ENCODE assay signal across 9 mouse cellular contexts in the genomic region with DNA sequence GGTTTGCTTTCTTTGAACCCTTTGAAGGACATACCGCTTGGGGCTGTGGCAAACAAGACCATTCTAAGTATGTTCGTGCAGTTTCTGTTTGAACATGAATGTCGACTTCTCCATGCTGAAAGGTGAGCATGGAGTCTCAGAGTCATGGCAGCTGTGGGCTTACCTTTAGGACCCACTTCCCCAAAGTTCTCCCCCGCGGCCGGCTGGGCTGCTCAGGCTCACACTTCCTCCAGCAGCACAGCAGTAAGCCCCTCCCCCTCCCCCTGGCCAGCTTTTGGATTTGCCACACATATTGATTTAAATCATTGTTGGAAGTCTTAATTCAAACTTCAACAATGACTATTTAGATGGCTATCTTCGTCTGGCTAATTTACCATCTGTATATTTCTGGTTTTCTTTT. TPM values are rescaled to one million over a fixed set of nuclear protein-coding genes. Genes with fewer than 3 reads are reported as not detected.
DNase-seq lines count a peak whose midpoint lies in the region; ATAC-seq and TF ChIP-seq lines count a peak whose summit lies in the region.
"Had no signal": no experiment of that assay in that cellular context is flagged by ENCODE, and none has a peak within 500 bp of the region (broad histone marks: within the 10 kb centered on the region; RNA-seq: fewer than 3 reads in every experiment).

No protein-coding gene starts in this region.

- H3K4me3 ChIP-seq in heart, postnatal 0 days (ENCODE audit: low read depth, low read length) = peak overlapping the region; percentile 27
- no peak overlapping the region for H3K4me3 ChIP-seq in embryonic facial prominence, embryonic 11.5 days (ENCODE audit: low read depth, low read length)
- H3K4me3 ChIP-seq in intestine, embryonic 14.5 days (ENCODE audit: low read depth, low read length) = 0 out of 2 replicates have a peak overlapping the region, but pooled peaks have one; percentile 4
- H3K4me3 ChIP-seq in midbrain, embryonic 14.5 days (replicated peaks; ENCODE audit: low read depth, low read length) = no peak overlapping the region

- TF ChIP-seq CTCF in heart, postnatal 0 days (IDR thresholded peaks at IDR 0.05; ENCODE audit: low read depth) = no peak

- H3K4me2 ChIP-seq in heart, postnatal 0 days (ENCODE audit: low read depth, low read length) = peak overlapping the region; percentile 49
- H3K4me2 ChIP-seq in embryonic facial prominence, embryonic 11.5 days (ENCODE audit: low read depth, low read length) = peak overlapping the region; percentile 21
- peak overlapping the region; percentile 46 for H3K4me2 ChIP-seq in intestine, embryonic 14.5 days (ENCODE audit: low read length)
- peak overlapping the region; percentile 40 for H3K4me2 ChIP-seq in midbrain, embryonic 14.5 days (ENCODE audit: low read length)

- TF ChIP-seq EP300 in heart, postnatal 0 days (IDR thresholded peaks at IDR 0.05; ENCODE audit: low read depth) = no peak

- H3K9ac ChIP-seq in heart, postnatal 0 days (replicated peaks; ENCODE audit: low read depth, low read length) = no peak overlapping the region
- H3K9ac ChIP-seq in embryonic facial prominence, embryonic 11.5 days (replicated peaks; ENCODE audit: low read length) = no peak overlapping the region
- H3K9ac ChIP-seq in intestine, embryonic 14.5 days (ENCODE audit: low read length) = no peak overlapping the region
- H3K9ac ChIP-seq in midbrain, embryonic 14.5 days (replicated peaks; ENCODE audit: low read length) = no peak overlapping the region

- WGBS in heart, postnatal 0 days = 12% methylated on average over 7 of the region's 7 CpGs
- 10% methylated on average over 7 of the region's 7 CpGs for WGBS in embryonic facial prominence, embryonic 11.5 days
- WGBS in intestine, embryonic 14.5 days = 17% methylated on average over 7 of the region's 7 CpGs
- 8% methylated on average over 7 of the region's 7 CpGs for WGBS in midbrain, embryonic 14.5 days

- 0 out of 2 replicates have a peak, but pooled peaks cover 7% of the 10 kb centered on the region for H3K27me3 ChIP-seq in heart, postnatal 0 days (ENCODE audit: control insufficient read depth, insufficient read depth, low read length)
- no peaks in the 10 kb centered on the region for H3K27me3 ChIP-seq in embryonic facial prominence, embryonic 11.5 days (ENCODE audit: control insufficient read depth, insufficient read depth, low read length)
- no peaks in the 10 kb centered on the region for H3K27me3 ChIP-seq in intestine, embryonic 14.5 days (replicated peaks; ENCODE audit: control insufficient read depth, insufficient read depth, low read length)
- no peaks in the 10 kb centered on the region for H3K27me3 ChIP-seq in midbrain, embryonic 14.5 days (ENCODE audit: control insufficient read depth, insufficient read depth, low read length)

- DNase-seq in heart, postnatal 0 days (ENCODE audit: low spot score) = no peak
- no peak for DNase-seq in heart, postnatal 4 days
- DNase-seq in embryonic facial prominence, embryonic 11.5 days (ENCODE audit: low spot score) = peak; percentile 37
- no peak for DNase-seq in intestine, embryonic 14.5 days (ENCODE audit: low spot score)
- peak; percentile 28 for DNase-seq in midbrain, embryonic 14.5 days
- no peak for DNase-seq in urinary bladder, postnatal 10 days (ENCODE audit: low spot score)
- no peak for DNase-seq in yolk sac, embryonic 10.5 days (ENCODE audit: low spot score)
- DNase-seq in cerebellum, adult 18-20 months = no peak
- DNase-seq: kidney, postnatal 10 days had no signal

- ATAC-seq in heart, postnatal 0 days (ENCODE audit: insufficient read depth, low read depth) = no peak
- ATAC-seq in embryonic facial prominence, embryonic 11.5 days (replicated peaks; ENCODE audit: insufficient number of reproducible peaks, low FRiP score, low TSS enrichment, low read depth) = no peak
- no peak for ATAC-seq in intestine, embryonic 14.5 days (replicated peaks; ENCODE audit: low FRiP score, low TSS enrichment, low read depth)
- no peak for ATAC-seq in midbrain, embryonic 14.5 days (ENCODE audit: low FRiP score, low TSS enrichment)

- H3K9me3 ChIP-seq in heart, postnatal 0 days (replicated peaks; ENCODE audit: control insufficient read depth, low read length) = no peaks in the 10 kb centered on the region
- no peaks in the 10 kb centered on the region for H3K9me3 ChIP-seq in embryonic facial prominence, embryonic 11.5 days (replicated peaks; ENCODE audit: control insufficient read depth, low read length)
- no peaks in the 10 kb centered on the region for H3K9me3 ChIP-seq in intestine, embryonic 14.5 days (ENCODE audit: control insufficient read depth, low read length)
- no peaks in the 10 kb centered on the region for H3K9me3 ChIP-seq in midbrain, embryonic 14.5 days (ENCODE audit: control insufficient read depth, low read length)

- 0 out of 2 replicates have a peak, but pooled peaks cover 11% of the 10 kb centered on the region for H3K4me1 ChIP-seq in heart, postnatal 0 days (ENCODE audit: control insufficient read depth, insufficient read depth)
- no peaks in the 10 kb centered on the region for H3K4me1 ChIP-seq in embryonic facial prominence, embryonic 11.5 days (ENCODE audit: control insufficient read depth, insufficient read depth, low read length)
- H3K4me1 ChIP-seq in intestine, embryonic 14.5 days (replicated peaks; ENCODE audit: control insufficient read depth, insufficient read depth, low read length) = no peaks in the 10 kb centered on the region
- peaks cover 6% of the 10 kb centered on the region; the same call in 1 of the 2 replicates for H3K4me1 ChIP-seq in midbrain, embryonic 14.5 days (ENCODE audit: control insufficient read depth, insufficient read depth, low read length)

- H3K27ac ChIP-seq in heart, postnatal 0 days (ENCODE audit: low read depth) = no peak overlapping the region
- no peak overlapping the region for H3K27ac ChIP-seq in embryonic facial prominence, embryonic 11.5 days (replicated peaks; ENCODE audit: low read depth, low read length)
- H3K27ac ChIP-seq in intestine, embryonic 14.5 days (ENCODE audit: low read depth) = no peak overlapping the region
- no peak overlapping the region for H3K27ac ChIP-seq in midbrain, embryonic 14.5 days (replicated peaks; ENCODE audit: low read depth, low read length)

- no peaks in the 10 kb centered on the region for H3K36me3 ChIP-seq in heart, postnatal 0 days (replicated peaks; ENCODE audit: control insufficient read depth, insufficient read depth, low read length)
- no peaks in the 10 kb centered on the region for H3K36me3 ChIP-seq in embryonic facial prominence, embryonic 11.5 days (replicated peaks; ENCODE audit: control insufficient read depth, insufficient read depth, low read depth, low read length)
- no peaks in the 10 kb centered on the region for H3K36me3 ChIP-seq in intestine, embryonic 14.5 days (ENCODE audit: control insufficient read depth, insufficient read depth, low read length)
- H3K36me3 ChIP-seq in midbrain, embryonic 14.5 days (ENCODE audit: control insufficient read depth, insufficient read depth, low read length) = no peaks in the 10 kb centered on the region

RNA-seq across cellular contexts. Expression of gene Pdcl3, which starts 44.7 kb away (rescaled TPM):
- 45.9 and 47.1 TPM in 2 replicates for total RNA-seq in heart, postnatal 0 days (2014; rRNA removed; ENCODE audit: low replicate concordance)
- 155 and 186 TPM in 2 replicates for polyA plus RNA-seq in heart, postnatal 0 days (2015; fragmentation: Nextera tagmentation; extraction: Ambion mirVana)
- total RNA-seq in heart, postnatal 4 days (2021) = 100 to 1,000 TPM; 114 TPM
- polyA plus RNA-seq in embryonic facial prominence, embryonic 11.5 days (2014; fragmentation: Nextera tagmentation; extraction: Ambion mirVana) = 152 and 168 TPM in 2 replicates
- polyA plus RNA-seq in intestine, embryonic 14.5 days (2014; fragmentation: Nextera tagmentation; extraction: Ambion mirVana) = 140 and 160 TPM in 2 replicates
- 143 and 156 TPM in 2 replicates for polyA plus RNA-seq in midbrain, embryonic 14.5 days (2014; fragmentation: Nextera tagmentation; extraction: Ambion mirVana)

Comparison
In these comparisons a context has a peak if more than half of its experiments do, and no peak if none do; other contexts are left out.
1. DNase-seq: peak in embryonic facial prominence, embryonic 11.5 days (single experiment) and midbrain, embryonic 14.5 days (single experiment); none in heart, postnatal 0 days (single experiment), heart, postnatal 4 days (single experiment), intestine, embryonic 14.5 days (single experiment), urinary bladder, postnatal 10 days (single experiment), yolk sac, embryonic 10.5 days (single experiment) and cerebellum, adult 18-20 months (0 of 2).
2. H3K4me3 ChIP-seq: peak in heart, postnatal 0 days (single experiment) and intestine, embryonic 14.5 days (single experiment); none in embryonic facial prominence, embryonic 11.5 days (single experiment) and midbrain, embryonic 14.5 days (single experiment).
3. Peak in every context shown above with its lines, with median percentiles within 50 percentile points of each other: H3K4me2 ChIP-seq.